Mouse (Mus musculus) mesoderm, embryonic 11.5 days (tissue): Measurements from ENCODE around the gene 4930470P17Rik.
A peak's percentile ranks its signal among the peaks of the same experiment; 100 is the strongest.
"Not testable (repeated sequence)": the region's sequence is repeated elsewhere in the genome, so short reads cannot be mapped to it uniquely, and the experiment has no call there.

ENCODE experiments used
- DNase-seq: peaks from one replicate; pipeline ENCODE4 v3.0.0-alpha.2; 2012; ENCODE audit warnings: low read depth, low spot score

The 4930470P17Rik gene

GRCm38 (mm10) chr2:170601917-170602316 is at the start of gene 4930470P17Rik:
4930470P17Rik (minus strand) TSS chr2:170602017.
- DNase-seq = no peak

DNA sequence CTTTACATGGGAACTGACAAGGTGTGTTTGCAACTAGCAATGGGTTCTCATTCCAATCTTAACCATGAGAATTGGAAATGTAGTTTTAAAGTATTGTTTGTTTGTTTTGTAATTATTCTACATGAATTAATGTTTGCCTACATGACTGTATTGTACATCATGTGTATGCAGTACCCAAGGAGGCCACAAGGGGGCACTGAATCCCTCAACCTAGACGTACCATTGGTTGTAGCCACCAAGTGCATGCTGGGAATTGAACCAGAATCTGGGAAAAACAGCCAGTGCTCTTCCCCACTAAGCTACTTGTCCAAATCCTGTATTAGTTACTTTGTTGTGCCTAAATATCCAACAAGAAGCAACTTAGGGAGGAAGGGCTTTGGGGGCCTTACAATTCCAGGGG is 49.7 kb upstream of the 4930470P17Rik start:
- DNase-seq = no peak

DNA sequence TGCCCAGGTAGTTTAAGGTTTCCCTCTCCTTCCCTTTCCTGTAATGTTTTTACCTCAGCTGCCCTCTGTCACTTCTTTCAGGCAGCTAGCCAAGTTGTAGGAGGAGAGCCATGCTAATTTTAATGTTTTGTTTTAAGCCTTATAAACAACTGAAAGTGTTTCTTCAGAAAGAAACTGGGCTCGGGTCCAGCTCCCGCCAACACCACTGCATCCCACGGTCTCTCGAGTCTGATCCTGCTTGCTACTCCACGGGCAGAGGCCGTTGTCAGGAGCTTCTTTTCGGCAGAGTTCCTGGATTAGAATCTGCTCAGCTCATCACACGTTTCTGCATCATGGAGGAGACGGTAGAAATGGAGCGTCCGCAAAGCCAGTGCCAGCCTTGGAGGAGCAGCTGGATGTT is 46.7 kb upstream of the 4930470P17Rik start:
- DNase-seq = no peak

- no peak for DNase-seq
Measured at GRCm38 (mm10) chr2:170646201-170646600, 44.4 kb upstream of the 4930470P17Rik start.

GRCm38 (mm10) chr2:170642338-170642806 is 40.6 kb upstream of the 4930470P17Rik start:
- DNase-seq = no peak

GRCm38 (mm10) chr2:170640281-170640680 is 38.5 kb upstream of the 4930470P17Rik start:
- DNase-seq = no peak

DNA sequence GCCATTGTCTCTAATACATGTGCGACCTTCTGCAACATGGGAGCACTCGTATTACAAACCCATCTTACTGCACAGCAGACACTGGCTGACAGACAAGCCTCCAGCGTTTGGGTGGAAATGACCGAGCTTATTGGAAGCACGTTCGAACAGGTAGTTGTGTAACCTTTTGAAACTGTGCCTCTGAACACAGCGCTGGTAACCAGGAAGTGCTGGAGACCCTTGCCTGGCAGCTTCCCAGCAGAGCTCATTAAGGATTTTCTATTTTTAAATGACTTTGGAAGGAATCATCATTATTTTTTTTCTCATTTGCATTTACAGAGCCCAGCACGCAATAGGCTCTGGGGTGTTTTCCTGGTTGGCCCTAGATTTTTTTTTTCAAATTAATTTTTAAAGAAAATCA is 36.9 kb upstream of the 4930470P17Rik start:
- no peak for DNase-seq

GRCm38 (mm10) chr2:170632998-170633622 is 31.3 kb upstream of the 4930470P17Rik start:
- no peak for DNase-seq

DNA sequence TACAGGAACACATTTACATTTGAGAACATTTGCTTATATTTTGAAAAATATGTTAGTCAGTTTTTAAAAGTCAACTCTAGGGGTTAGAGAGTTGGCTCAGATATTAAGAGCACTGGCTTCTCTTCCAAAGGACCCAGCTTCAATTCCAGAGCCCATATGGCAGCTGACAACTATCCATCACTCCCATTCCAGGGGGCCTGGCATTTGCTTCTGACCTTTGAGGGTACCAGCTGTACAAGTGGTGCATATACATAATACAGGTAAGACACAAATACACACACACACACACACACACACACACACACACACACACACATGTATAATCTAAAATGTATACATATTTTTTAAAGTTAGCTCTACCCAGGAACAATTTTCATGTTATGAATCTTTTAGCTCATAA is 30.6 kb upstream of the 4930470P17Rik start:
- DNase-seq = no peak

DNA sequence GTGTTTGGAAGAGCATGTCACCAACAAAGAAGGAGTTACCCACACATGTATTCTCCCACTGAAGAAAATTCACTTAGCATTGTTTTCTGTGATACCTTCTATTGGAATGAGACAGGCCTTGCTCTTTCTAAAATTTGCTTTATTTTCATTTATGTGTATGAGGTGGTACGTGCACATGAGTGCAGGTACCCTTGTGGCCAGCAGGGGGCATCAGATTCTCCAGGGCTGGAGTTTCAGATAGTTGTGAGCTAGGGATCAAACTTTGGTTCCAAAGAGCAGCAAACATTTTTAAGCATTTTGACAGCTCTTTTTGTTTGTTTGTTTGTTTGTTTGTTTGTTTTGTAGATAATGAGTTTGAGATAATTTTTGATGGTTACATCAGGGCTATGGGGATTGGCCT is 29.6 kb upstream of the 4930470P17Rik start:
- no peak for DNase-seq

DNA sequence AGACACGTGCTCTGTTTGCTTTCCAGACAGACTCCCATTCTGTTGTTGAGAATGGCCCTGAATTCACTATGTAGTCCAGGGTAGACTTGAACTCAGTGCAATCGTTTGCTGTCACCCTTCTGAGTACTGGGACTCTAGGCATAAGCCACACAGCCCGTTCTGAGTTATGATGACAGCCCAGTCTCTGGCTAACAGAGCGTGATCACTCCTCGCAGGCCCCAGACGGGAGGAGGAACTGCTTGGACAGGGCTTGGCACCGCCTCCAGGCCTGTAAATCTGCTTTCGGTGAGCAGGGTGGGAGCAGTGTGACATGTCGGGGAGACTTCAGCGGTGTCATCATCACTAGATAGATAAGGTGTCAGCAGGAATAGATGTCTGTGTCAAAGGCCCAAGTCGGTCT is 28.7 kb upstream of the 4930470P17Rik start:
- no peak for DNase-seq

GRCm38 (mm10) chr2:170627991-170628390 is 26.2 kb upstream of the 4930470P17Rik start:
- DNase-seq = not testable (repeated sequence)

DNA sequence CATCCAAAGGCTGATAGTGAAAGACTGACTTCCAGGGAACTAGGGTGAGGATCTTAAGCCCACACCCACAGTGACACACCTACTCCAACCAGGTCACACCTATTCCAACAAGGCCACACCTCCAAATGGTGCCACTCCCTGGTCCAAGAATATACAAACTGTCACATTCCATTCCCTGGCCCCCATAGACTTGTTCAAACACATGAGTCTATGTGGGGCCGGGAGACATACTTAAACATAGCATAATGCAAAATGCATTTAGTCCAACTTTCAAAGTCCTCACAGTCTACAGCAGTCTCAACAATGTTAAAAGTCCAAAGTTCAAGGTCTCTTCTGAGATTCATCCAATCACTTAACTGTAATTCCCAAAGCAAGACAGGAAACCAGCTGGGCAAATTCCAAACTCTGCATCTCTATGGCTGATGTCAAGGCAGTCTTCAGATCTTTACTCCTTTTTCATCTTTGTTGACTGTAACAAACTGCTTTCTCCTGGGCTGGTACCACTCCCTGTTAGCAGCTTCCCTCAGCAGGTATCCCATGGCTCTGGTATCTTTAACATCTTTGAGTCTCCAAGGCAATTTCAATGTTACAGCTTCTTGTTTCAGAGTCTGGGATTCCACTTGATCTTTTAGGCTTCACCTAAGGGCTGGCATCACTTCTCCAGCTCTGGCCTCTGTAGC is 22.5 kb upstream of the 4930470P17Rik start:
- DNase-seq = not testable (repeated sequence)

DNA sequence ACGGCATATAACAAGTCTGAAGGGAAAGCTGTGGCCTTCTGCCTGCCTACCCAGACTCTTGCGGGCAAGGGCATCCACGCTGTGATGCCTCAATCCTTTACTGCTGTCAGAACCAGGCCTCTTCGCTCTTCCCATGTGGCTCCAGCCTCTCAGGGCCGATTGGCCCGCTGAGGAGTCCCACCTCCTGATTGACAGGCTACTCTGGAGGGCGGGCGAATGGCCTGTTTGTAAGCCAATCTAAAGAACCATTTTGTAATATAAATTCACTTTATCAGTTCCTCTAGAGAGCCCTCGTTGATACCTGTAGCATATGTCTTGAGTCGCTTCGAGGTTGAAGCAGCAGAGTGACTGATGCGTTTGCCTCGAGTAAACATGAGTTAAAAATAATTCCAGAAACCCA is 21.2 kb upstream of the 4930470P17Rik start:
- DNase-seq = no peak

- DNase-seq = no peak
Measured at GRCm38 (mm10) chr2:170618862-170619492, 17.2 kb upstream of the 4930470P17Rik start.

DNA sequence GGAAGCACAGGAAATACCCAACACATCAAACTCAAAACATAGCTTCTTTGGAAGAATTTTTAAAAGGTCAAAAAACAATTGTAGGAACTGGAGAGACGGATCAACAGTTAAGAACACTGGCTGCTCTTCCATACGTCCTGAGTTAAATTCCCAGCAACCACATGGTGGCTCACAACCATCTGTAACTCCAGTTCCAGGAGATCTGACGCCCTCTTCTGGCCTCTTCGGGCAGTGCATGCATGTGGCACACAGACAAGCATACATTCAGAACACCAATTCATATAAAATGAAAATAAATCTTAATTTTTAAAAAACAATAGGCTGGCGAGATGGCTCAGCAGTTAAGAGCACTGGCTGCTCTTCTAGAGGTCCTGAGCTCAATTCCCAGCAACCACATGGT is 10.0 kb upstream of the 4930470P17Rik start:
- not testable (repeated sequence) for DNase-seq

DNA sequence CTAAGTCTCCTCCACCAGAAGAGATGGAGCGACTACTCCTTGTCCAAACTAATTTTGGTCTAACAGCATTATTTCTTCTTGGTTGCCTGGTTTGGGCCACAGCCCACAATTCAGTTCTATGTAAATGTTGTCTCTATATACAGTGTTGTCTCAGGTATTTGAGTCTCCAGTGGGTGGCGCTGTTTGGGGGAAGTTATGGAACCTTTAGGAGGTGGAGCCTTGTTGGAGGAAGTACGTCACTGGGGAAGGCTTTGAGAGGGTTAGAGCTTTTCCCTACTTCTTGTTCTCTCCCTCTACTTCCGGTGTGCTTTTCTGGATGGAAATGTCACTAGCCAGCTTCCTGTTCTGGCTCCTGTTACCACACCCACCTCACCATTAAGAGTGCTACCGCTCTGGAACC is 646 bp downstream of the 4930470P17Rik start:
- no peak for DNase-seq

DNA sequence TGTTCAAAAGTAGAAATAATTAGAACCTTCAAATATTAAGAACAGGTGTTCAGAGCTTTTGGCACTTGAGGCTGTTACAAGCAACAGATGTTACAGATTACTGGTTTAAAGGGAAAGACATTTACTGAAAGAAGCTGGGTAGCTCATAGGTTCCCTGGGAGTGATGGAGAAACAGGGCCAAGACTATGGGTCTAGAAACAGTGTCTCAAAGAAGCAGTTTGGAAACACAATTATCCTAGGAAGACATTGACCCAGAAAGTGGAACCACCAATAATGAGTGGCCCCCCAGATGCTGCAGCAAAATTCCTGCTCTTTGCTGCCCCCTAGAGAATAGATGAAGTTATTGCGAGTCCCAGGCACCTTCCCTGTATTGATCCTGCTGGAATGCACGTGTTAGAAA is 4.2 kb downstream of the 4930470P17Rik start:
- no peak for DNase-seq

- peak; percentile 79 for DNase-seq
Measured at GRCm38 (mm10) chr2:170596726-170597125, 5.1 kb downstream of the 4930470P17Rik start.

DNA sequence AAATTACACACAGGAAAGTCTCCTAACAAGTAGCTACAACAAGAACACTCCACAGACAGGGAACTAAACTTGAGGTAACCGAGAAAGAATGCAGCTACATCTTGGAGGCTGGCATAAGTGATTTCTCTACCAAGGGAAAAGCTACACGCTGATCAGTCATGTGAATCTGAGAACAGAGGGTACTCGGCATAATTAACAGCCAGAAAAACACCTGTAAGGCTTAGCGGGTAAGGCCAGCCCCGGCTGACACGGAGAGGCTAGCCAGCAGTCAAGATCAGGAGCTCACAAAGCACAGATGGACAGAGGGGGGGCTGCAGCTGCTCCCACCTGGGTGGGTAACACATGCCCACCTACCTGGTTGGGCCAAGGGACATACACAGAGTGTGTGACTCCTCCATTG is 9.7 kb downstream of the 4930470P17Rik start:
- no peak for DNase-seq

DNA sequence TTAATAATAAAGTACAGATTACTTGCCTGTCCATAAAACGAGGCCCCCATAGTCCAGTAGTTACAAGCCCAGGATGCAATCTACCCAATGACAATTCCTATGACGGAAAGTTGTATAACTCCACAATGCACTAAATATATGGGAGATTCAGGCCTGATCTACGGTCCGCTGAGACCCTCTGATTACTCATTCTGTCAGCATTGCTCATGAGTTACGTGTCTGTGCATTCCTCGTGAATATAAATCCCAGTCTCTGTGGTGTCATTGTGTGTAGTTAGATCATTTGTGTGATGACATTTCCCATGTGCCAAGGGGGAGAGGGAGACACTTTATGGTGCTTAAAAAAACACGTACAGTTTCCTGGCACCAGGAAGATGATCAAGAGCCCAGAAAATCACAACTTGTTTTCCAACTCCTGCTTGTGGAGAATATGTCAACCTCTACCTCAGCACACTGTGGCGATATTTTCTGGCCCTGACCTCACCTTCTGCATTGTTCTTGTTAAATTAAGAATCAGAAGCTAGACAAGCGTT is 13.4 kb downstream of the 4930470P17Rik start:
- DNase-seq = no peak

GRCm38 (mm10) chr2:170584678-170585077 is 17.1 kb downstream of the 4930470P17Rik start:
- no peak for DNase-seq

DNA sequence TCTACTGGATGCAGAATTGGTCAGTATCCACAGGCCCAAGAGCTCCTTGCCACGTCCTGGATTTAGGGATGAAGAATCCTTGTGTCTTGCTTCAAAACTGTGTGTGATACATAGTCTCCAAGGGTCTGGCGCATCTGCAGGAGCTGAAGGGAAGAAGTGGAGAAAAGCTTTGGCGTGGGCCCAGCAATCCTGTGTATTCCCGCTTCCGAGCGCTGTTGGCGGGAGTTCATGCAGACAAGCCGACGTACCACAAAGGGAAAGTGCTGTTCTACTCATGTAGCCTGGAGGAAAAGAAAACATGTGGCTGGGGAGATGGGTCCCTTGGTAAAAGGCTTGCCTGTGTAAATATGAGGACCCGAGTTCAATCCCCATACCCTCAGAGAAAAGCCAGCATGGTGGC is 22.3 kb downstream of the 4930470P17Rik start:
- DNase-seq = no peak
